Mouse (Mus musculus) lung, adult 18-20 months (tissue): ENCODE measurements at regions not wholly inside any gene's neighbourhood (a gene's known extent, or its start where the extent isn't known, plus 50 kb on each side); places are given as distances from the start of the nearest gene placed in this dataset.

Experiments used
- DNase-seq, 2 experiments: peaks; one replicate each; pipeline ENCODE4 v3.0.0; 2022; ENCODE audit warnings: mixed read lengths in 2 of 2

DNA sequence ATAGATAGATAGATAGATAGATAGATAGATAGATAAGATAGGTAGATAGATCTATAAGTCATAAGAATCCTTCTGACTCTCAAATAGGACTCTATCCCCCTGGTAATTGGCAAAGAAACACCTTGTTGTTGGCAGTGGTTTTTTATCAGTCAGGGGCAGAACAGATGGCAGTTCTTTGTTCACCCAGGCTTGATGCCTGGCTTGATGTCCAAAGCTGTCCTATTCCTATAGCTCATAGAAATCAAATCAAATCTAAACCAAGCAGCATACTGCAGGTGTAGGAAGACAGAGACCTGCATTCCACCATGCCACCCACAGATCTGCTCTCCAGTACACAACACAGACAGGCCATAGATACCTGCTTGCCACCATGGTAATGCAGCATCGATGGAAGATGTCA lies 180.3 kb upstream of the Dusp21 start:
- no peak for DNase-seq

DNA sequence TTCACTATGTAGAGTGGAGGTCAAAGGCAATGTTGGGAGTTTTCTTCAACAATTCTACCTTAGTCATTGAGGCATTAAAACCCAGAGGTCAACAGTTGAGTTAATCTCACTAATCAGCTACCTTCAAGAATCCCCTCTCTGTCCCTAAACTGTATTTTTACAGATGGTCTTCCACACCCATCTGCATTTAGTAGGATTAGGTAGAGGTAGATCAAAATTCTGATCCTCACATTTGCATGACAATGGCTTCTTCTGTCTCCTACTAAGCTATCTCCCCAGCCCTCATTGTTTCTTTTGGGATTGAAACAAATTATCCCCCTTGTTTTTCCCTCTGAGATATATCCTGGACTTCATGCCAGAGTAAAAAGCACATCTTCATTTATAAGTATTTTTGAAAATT lies 131.3 kb upstream of the Dusp21 start:
- DNase-seq = no peak

DNA sequence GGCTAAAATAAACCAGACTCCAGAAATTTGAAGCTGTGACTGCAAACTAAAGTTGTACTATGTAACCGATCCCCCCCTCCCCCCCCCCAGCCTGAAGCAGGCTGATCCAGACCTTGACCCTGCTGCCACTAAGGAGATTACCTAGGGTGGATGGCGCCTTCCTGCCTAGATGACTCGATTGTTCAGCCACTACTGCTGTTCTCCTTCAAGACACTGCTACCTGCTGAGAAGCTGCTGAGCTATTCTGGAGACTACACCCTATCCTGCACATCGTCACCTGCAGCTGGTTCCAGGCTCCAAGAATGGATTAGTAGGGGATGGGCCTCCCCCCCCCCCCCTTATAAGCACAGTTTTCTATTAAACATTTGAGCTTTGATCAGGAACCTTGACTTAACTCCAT lies 97.0 kb upstream of the Dusp21 start:
- DNase-seq = no peak

DNA sequence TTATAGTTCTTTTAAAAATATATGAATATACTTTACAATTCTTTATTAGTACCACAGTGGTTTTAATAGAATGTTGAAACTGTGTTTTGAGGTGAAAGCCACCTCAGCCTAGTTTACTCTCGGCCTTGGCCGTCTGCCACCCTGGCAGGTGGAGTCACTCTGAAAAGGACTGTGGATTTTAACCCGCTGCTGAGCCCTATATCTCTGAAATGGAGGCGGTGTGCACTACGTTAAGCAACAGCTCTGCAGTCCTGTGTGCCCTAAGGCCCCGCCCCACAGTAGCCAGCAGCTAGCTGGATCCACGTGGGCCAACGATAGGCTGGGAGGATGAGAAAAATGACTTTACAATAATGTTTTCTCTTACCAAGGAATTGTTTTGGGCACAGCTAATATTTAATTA lies 64.2 kb upstream of the Dusp21 start:
- peak in 1 of 2 experiments; percentile 3 for DNase-seq

DNA sequence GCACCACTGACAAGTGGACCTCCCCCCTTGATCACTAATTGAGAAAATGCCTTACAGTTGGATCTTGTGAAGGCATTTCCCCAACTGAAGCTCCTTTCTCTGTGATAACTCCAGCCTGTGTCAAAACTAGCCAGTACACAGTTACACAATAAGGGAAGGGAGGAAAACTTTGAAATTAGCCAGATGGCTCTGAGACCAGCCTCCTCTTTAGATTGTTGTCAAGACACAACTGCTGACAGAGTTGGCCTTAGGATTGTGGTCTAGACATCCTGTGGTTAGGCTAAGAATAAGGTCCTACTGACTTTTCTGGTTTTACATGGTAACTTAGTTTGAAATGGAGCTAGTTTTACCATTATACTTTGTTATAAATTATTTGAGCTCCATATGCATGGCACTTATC lies 52.4 kb upstream of the Dusp21 start:
- no peak for DNase-seq
